Mouse (Mus musculus) spleen, postnatal 36 days (tissue): ENCODE measurements around the gene Pogz.
A peak's percentile ranks its signal among the peaks of the same experiment; 100 is the strongest.

Source experiments
- DNase-seq, 2 experiments: peaks; one replicate each; pipeline ENCODE4 v3.0.0; 2022; ENCODE audit warnings: low spot score in 2 of 2, mixed read lengths in 1 of 2

Pogz gene

DNA sequence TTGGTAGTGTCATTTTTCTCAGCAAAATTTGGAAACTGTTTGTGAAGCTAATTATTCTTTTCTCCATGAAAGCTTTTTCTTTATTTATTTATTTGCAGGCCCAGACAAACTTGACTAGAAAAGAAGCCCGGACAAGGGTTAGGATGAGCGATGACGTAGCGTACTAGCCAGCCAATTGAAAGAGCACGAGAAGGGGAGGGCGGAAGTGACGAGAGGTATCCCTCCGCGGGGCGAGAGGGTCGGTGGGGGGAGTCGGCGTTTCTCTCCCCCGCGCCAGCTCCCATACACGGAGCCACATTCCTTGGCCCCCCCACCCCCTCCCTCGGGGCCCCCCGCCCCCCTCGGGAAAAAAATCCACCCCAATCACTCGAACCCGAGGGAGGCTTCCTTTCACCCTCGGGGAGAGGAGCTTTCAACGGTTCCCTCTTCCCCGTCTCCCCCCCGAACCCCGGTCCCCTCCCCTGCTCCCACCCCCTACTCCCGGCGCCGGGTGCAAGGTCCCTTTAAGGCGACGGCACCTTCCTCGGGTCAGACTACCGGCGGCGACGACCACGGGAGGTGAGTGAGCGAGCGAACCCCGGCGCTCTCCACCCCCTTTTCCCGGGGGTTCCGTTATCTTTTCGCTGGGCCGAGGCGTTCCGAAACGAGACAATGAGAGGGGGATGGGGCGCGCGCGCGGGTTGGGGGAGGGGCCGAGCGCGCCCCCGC, at the start of gene Pogz:
Gene Pogz (plus strand): TSS at position 385 of the 708 bp plus-strand sequence.
- DNase-seq = peak; percentile 94 to 96

DNA sequence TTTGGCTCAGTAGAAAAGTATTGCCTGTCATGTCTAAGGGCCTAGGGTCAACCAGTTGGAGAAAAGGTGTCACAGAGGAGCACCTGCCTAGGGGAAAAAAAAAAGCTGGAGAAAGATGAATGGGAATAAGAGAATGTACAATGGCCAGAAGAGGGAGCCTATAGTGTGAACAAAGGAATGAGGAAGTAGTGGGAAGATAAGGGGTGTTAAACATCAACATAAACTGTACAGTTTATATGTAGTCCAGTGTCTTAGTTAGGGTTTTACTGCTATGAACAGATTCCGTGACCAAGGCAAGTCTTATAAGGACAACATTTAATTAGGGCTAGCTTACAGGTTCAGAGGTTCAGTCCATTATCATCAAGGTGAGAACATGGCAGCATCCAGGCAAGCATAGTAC, 48.3 kb upstream of the Pogz start:
- no peak for DNase-seq

DNA sequence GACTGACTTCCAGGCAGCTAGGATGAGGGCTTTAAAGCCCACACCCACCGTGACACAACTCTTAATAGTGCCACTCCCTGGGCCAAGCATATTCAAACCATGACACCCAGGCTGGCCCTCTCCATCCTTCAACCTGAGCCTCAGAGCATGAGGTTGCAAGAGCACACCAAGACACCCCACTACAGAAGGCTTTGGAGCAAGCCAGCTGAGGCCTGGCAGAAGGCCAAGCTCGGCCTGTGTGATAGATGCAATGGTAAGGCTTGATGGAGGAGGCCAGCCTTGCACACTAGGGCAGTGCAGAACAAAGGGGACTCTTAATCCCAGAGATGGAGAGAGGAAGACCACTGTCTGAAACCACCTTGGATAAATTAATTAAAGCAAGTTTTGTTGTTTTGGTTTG, 47.9 kb upstream of the Pogz start:
- no peak for DNase-seq

DNA sequence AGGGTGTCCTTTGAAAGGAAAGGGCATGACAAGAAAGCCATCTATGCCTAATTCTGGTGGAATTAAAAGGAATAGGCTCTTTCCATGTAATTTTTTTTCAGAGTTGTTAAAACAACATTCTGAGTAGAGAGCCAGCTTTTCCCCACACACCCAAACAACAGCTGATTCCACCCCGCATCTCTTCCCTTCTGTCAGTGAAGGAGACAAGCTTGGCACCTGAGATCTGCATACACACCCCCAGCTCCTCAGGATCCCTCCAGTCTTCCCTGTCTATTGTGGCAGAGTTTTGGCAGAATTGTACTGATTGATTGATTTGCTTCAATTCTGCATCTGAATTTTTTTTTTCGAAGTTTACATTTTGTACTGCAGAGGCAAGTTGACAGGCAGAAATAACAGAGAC, 45.1 kb upstream of the Pogz start:
- DNase-seq = no peak

DNA sequence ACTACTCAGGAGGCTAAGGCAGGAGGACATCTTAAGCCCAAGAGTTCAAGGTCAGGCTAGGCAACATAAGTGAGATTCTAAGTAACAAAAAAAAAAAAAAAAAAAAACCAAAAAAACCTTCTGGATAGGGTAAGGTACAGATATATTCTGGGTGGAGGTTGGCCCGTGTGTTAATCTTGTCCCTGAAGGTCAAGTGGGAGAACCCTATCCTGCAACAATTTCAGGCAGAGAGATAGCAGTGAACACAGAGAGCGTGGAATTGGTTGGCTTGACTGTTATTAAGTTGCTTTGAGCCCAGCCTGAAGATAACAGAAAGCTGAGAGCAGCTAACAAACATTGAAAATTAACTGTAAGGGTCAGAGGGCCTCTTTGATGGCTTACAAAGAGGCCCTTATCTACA, 43.7 kb upstream of the Pogz start:
- DNase-seq = no peak

DNA sequence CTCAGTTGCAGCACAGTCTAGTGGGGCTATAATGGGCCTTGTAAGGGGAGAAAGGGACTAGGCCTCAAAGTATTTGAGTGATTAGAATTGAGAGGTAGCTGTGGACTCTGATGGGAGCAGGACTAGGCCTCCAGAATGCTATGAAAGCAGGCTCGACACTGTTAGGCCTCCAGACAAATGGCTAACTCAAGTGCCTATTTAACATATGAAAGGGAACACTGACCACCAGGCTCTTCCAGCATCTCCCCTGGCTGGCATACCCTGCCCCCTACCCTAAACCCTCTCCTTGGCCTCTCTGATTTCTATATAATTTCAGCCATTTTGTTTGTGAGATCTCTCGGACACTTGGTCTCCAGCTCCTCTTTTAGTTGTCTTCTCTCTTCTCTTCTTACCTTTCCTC, 43.0 kb upstream of the Pogz start:
- no peak for DNase-seq

DNA sequence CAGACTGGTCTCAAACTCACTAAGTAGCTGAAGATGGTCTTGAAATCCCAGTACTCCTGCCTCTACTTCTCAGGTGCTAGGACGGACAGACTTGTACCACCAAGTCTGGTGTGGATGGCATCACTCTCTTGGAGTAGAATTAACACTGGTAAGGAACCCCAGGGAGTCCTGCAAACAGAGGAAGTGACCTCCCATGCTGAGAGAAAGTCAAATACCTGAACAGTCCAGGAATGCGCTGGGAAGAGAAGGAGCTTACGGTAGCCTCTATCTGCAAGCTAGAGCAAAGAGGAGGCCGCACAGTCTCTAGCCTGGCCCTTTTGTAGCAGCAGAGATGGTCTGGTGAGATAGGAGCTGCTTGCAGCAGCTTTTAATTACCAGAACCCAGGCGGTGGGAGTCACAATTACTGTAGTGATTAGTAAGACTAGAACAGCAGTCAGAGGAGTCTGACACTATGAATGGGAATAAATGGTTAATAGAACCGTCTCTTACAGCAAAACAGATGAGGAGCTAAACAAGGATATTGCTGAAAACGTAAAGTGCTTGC, 41.7 kb upstream of the Pogz start:
- DNase-seq = no peak

DNA sequence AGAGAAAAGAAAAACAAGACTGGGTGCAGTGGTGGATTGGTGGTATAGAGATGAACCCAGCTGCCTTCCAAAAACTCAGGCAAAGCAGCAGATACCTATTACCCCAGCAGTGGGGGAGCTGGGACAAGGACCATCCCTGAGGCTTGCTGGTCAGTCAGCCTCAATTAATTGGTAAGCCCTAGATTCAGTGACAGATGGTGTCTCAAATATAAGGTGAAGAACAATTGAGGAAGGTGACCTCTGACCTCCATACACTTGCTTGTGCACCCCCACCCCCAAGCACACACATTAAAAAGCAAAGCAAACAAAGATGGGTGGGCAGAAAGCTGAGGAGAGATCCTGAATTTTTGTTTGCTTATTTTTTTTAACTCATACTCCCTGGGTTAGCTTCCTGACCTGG, 41.2 kb upstream of the Pogz start:
- no peak for DNase-seq

DNA sequence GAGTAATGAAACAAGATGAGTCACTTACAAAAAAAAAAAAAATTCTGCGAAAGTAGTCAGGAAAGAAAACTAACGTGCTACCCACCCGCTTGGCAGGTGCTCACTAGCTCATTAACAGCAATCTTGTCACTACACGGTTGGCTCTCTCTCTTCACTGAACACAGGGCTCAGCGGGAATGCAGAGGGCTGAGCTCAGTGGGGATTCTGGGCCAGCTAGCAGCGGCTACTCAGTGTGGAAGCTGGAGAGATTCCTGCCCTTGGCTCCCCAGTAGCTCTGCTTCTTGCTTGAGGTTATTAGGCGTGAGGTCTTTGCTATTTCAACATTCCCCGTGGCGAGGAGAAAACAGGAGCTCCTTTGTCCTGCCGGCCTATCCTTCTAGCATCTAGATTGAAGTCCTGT, 33.2 kb upstream of the Pogz start:
- DNase-seq = no peak

DNA sequence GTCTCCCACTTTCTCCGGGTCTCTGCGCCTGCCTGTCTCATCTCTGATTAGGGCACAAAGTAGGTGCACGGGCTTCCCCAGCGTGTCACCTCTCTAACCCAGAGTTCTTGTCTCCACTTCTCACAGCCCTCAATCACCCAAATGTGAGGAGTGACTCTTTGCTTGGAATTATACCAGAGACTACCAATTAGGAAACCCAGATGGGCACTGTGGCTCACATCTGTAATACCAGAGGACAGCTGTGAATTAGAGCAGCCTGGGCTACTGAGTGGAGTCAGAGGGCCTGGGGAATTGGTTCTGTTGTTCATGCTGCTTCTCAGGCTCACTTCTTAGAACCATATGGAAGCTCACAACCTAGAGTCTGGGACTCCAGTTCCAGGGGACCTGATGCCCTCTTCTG, 32.4 kb upstream of the Pogz start:
- no peak for DNase-seq

DNA sequence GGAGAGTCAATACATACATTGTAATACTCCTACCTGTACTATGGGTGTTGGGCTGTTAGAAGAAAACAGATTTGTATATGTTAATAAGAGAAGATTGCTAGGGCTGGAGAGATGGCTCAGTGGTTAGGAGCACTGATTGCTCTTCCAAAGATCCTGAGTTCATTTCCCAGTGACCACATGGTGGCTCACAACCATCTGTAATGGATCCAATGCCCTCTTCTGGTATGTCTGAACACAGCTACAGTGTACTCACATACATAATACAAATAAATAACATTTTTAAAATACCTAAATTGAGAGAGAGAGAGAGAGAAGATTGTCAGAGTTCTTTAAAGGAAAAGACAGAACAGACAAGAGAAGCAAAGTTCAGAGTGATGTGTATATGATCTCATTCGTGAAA, 29.1 kb upstream of the Pogz start:
- no peak for DNase-seq

DNA sequence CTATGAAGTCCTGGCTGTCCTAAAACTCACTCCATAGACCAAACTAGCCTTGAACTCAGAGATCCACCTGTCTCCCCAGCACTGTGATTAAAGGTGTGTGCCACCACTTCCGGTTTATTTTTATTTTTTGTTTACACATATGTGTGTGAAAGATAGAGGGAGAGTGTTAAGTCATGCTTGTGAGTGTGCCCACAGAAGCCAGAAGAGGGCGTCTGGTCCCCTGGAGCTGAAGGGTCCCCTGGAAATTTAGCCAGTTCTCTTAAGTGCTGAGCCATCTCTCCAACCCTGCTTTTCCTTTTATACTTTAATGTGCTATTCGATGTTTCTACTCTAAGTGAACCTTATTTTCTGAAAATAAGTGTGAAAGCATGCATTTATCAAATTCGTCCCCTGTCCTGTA, 25.7 kb upstream of the Pogz start:
- DNase-seq = no peak

DNA sequence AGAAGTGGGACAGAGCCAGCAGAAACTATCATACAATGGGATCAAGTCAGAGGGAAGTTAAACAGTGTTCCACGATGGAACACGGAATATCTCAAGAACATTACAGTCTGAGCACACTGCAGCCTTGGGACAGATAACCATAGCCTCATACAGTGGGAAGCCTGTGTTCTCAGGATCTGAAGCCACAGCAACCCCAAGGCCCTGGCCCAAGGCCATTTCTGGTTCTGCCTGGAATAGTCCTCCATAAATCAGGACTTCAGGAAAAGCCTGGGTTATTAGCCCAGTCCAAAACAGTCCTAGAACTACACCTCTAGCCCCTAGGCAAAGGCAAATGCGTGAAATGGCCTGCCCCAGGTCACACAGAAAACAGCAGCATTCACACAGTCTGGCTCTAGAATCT, 23.7 kb upstream of the Pogz start:
- DNase-seq = no peak

DNA sequence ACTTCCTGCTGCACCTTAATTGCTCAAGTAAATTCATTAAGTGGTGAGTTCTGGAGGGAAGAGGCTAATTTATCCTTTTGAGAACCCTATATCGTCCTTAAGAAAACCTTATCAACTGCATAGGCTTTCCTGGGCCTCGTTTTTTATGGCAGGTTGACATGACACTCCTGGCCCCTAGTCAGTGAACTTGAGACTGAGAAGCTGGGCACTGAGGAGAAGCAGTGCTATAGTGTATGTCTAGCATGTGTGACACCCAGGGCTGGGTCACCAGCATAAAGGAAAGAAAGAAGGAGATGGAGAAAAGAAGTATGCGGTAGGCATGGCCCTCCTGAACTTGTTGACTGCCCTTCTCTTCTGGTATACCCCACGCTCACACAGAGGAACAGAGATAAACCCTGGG, 23.3 kb upstream of the Pogz start:
- no peak for DNase-seq

DNA sequence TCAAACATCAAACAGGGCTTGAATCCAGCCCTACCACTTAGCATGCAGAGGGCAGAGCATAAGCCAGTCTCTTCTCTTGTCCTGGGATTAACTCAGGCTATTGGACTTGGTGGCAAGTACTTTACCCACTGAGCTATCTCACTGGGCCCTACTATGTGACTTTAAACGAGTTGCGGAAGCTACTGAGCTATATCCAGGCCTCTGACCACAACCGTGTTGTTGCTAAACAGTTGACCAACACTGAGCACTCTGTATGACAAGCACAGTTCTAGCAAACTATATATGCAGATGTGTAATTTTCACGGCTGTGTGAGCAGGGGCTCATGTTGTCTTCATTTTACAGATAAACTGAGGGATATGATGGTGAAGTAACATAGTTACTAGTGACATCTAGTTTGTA, 22.7 kb upstream of the Pogz start:
- DNase-seq = no peak

DNA sequence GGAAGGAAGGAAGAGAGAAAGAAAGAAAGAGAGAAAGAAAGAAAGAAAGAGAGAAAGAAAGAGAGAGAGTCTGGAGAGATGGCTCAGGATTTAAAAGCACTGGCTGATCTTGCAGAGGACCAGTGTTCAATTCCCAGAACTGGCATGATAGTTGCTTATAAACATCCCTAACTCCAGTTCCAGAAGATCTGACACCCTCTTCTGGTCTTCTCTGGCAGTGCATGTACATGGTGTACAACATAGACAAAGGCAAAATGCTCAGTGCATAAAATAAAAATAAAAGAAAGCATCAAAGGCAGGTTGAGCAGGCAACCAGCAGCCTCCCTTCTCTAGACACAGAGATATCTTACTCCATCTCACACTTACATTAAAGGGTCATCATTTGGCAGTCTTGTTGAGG, 21.8 kb upstream of the Pogz start:
- no peak for DNase-seq

DNA sequence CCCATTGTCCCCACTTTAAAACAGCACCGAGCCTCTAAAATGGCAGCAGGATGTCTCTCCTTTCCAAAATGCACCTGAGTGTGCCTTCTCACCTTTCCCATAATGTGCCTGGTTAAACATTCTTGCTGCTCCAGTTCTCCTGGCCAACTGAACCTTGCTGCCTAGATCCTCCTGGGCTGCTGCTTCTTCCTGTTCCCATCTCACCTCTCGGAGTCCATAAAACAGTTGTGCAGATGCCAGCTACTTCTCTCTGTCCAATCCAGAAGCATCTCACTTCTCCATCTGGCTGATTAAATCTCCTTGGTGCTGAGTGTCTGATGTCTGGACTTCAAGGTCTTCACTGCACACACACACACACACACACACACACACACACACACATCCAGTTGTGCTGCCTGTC, 19.6 kb upstream of the Pogz start:
- no peak for DNase-seq

DNA sequence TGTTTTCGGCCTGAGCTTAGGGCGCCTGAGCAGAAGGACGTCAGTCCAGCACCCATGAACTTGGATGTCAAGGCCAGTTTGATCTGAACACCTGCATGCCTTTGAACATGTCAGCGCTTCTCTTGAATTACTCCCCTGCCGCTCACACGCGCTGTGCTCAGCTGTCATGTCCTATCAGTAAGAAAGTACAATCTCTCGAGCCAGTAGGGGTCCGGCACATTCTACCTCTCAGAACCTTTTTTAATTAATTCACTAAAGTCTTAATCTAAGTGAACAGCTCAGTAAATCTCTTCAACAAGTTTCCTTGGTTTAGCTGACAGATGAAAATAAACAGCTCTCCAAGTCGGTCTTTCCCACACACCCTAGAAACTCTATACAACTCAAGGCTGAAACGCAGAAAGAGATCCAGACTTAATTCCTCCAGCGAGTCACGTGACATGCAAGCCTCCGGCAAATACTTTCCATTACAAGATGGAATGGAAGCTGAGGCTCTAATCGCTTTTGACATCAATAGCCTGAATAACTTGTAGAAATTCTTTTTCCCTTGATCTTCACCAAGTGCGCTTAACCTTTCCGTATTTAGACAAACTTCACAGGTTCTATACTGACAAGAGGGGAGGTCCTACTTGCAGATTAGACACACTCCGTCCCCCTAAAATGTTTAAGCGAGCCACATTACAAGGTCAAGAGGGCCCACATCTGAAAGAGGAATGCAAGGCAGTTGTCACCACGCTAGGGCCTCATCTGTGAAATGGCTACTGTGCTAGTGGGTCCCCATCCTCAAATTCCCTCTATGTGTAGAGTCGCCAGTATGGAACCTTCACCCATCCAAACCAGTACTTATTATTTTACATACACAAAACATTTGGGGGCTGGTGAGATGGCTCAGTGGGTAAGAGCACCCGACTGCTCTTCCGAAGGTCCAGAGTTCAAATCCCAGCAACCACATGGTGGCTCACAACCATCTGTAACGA, 17.6 kb upstream of the Pogz start:
- no peak for DNase-seq

DNA sequence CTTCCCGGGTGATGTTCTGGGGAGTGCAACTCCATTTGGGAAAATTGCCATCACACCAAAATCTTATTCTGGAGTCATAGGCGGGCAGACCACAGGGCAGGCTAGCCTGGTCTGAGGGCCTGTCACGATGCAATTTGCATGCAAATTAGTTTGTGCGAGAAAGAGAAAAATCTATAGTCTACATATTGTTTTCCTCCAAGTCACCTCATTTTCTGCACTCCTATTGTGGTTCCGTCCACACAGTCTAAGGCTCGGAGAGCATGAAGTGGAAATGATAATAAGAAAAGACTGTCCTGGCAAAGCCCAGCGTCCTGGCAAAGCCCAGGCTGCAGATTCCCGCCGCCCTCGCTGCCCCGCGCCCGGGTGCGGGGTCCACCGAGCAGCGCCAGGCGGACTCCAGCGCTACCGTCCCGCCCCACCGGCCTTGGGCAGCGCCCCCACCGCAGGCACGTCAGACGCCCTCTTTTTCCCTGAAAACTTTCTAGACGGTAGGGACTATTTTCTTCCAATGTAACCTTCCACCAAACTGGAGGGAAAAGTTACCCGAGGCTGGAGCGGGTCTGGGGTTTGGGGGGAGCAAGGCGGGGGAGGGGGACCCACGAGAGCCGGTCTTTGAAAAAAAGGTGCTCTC, 16.2 kb upstream of the Pogz start:
- no peak for DNase-seq

DNA sequence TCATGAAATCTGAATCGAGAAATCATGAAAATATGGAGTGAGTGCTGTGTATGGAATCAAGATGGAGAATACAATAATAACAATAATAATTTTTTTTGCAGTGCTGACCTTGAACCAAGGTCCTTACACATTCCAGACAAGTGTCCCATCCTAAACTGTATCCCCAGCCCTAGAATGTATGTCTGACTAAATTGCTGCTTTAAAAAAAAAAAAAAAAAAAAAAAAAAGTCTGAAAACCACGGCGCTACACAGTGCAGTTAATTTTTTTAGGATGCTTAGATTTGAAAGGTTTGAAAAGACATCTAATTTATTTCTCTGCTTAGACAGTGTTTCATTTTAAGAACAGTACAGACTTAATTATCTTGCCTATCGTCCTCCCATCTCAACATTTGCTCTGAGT, 15.3 kb upstream of the Pogz start:
- no peak for DNase-seq

DNA sequence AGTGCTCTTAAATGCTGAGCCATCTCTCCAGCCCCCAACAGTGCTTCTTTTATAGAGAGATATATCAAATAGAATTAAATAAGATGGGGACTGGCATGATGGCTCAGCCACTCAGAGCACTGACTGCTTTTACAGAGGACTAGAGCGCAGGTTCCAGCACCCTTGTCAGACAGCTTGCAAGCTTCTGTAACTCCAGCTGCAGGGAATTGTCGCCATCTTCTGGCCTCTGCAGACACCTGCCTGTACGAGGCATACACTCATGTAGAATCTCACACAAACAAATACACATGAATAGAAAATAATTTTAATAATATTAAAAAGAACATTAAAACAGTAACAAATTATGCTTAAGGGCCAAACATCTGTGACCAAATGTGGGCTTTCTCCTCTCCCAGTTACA, 13.3 kb upstream of the Pogz start:
- no peak for DNase-seq

DNA sequence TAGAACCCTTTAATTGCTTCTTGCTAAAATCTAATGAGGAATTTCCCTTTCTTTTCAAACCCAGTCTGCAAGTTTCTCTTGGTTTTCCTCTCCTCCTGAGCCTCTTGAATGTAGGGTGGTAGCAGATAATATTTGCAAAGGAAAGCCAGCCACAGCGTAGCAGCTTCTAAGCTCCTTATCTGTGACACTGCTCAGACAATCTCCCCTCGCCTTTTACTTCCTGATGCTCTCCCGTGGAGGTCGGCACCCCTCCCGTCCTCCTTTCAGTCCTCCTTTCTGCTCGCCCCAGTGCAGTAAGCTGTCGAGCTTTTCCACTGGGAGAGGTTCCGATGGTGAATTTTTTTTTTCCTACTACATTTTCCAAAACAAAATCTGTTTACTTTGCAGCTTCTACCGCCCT, 5.3 kb upstream of the Pogz start:
- DNase-seq = no peak

DNA sequence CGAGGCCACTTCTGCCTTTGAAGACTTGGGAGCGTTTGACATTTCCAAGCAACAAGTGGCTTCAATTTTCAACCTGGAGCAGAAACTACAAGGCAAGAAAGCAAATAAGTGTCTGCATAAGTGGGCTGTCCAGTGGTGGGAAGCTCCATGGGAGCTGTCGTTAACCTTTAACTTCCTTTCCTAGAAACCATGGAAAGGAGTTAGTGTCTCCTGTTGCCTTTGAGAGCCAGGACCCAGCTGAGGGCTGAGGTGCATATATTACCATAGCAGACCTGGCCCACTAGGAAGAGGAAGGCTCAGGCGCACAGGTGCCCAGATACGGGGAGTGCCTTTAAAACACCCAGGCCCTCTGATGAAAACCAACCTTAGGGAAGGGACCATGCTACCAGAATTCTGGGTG, 4.7 kb upstream of the Pogz start:
- DNase-seq = no peak
